Mouse (Mus musculus) lung, adult 2 months (tissue): ENCODE results near the gene Tgfb1.

Source experiments
- CTCF ChIP-seq: fragments of 200-500 bp; IDR thresholded peaks from 2 replicates; pipeline ENCODE4 v1.5.1; 2011; ENCODE audit warnings: mild to moderate bottlenecking, low read length, control low read depth; ENCODE audit not compliant: insufficient read depth
- POLR2A ChIP-seq: fragments of 200-500 bp; IDR thresholded peaks from 2 replicates; pipeline ENCODE4 v1.6.1; 2011; ENCODE audit warnings: low read depth, mild to moderate bottlenecking, control low read depth, low read length, borderline replicate concordance; ENCODE audit errors: extremely low read depth

GRCm38 (mm10) chr7:25688810-25689586, 2.2 kb downstream of the Tgfb1 start:
- TF ChIP-seq POLR2A: no peak
- TF ChIP-seq CTCF: no peak
